Mouse (Mus musculus) CH12.LX (cell line): Measurements from ENCODE around the gene Iqcd. TPM values are rescaled to one million over a fixed set of nuclear protein-coding genes. Genes with fewer than 3 reads are reported as not detected.

Experiments used
- DNase-seq: peaks from one replicate; pipeline ENCODE4 v3.0.0-alpha.2; 2013; ENCODE audit errors: extremely low read depth
- H3K27ac ChIP-seq: 2 replicates; pipeline ENCODE4 v1.5.1; 2012; ENCODE audit warnings: low read depth, mild to moderate bottlenecking, control low read depth, moderate library complexity; ENCODE audit not compliant: insufficient read depth
- H3K27me3 ChIP-seq: replicated peaks from 2 replicates; pipeline ENCODE3; 2012; ENCODE audit warnings: inconsistent platforms
- H3K36me3 ChIP-seq, 2 experiments: replicated peaks in 1 of 2; 2 replicates each; pipeline versions ENCODE3 to v1.6.1; 2012; ENCODE audit warnings: inconsistent platforms in 1 of 2, low read length in 1 of 2, mild to moderate bottlenecking in 1 of 2, mixed read lengths in 1 of 2, moderate library complexity in 1 of 2; ENCODE audit not compliant: control insufficient read depth in 1 of 2, insufficient read depth in 1 of 2
- H3K4me1 ChIP-seq, 2 experiments: 2 replicates each; pipeline ENCODE4 v1.6.1; 2012; ENCODE audit warnings: inconsistent platforms in 1 of 2, moderate library complexity in 1 of 2; ENCODE audit not compliant: insufficient read depth in 2 of 2, control insufficient read depth in 1 of 2
- H3K4me2 ChIP-seq: 2 replicates; pipeline ENCODE4 v1.6.1; 2012; ENCODE audit warnings: low read depth, mild to moderate bottlenecking, control low read depth; ENCODE audit not compliant: poor library complexity, insufficient read depth, severe bottlenecking
- H3K4me3 ChIP-seq, 3 experiments: fragments of 150-350 bp in 1 of 3; sonication (generic) in 1 of 3; replicated peaks in 1 of 3; 2 replicates each; pipeline versions ENCODE3 to v1.5.1; 2011 to 2012; ENCODE audit warnings: low read depth in 2 of 3, low read length in 2 of 3, mild to moderate bottlenecking in 2 of 3, moderate library complexity in 2 of 3, control low read depth in 1 of 3, improper control_type of control experiment in 1 of 3, inconsistent platforms in 1 of 3, mixed read lengths in 1 of 3; ENCODE audit not compliant: poor library complexity in 1 of 3
- H3K79me2 ChIP-seq: replicated peaks from 2 replicates; pipeline ENCODE4 v1.6.1; 2012; ENCODE audit warnings: mild to moderate bottlenecking, moderate library complexity; ENCODE audit not compliant: control insufficient read depth, poor library complexity, insufficient read depth, severe bottlenecking; ENCODE audit errors: extremely low read depth
- H3K9ac ChIP-seq: 2 replicates; pipeline ENCODE4 v1.6.1; 2012; ENCODE audit warnings: low read depth, mild to moderate bottlenecking, control low read depth, moderate library complexity; ENCODE audit not compliant: insufficient read depth
- H3K9me3 ChIP-seq: replicated peaks from 2 replicates; pipeline ENCODE3; 2012; ENCODE audit warnings: low read length, inconsistent platforms, mixed read lengths
- BHLHE40 ChIP-seq: IDR thresholded peaks from 2 replicates; pipeline ENCODE4 v1.6.1; 2011; ENCODE audit warnings: mild to moderate bottlenecking, low read depth, low read length, improper control_type of control experiment
- CHD2 ChIP-seq: IDR thresholded peaks from 2 replicates; pipeline ENCODE4 v1.6.1; 2011; ENCODE audit warnings: low read length, improper control_type of control experiment
- CTCF ChIP-seq, 2 experiments: IDR thresholded peaks in 1 of 2; conservative IDR thresholded peaks in 1 of 2; 2 replicates each; pipeline ENCODE4 v1.5.1; 2011 to 2012; ENCODE audit warnings: low read depth in 2 of 2, low read length in 2 of 2, improper control_type of control experiment in 1 of 2, inconsistent platforms in 1 of 2, mild to moderate bottlenecking in 1 of 2, moderate library complexity in 1 of 2
- ELF1 ChIP-seq: IDR thresholded peaks from 2 replicates; pipeline ENCODE4 v1.6.1; 2014; ENCODE audit warnings: low read depth, mild to moderate bottlenecking, inconsistent platforms, low read length, improper control_type of control experiment
- IRF4 ChIP-seq: IDR thresholded peaks from 2 replicates; pipeline ENCODE4 v1.6.1; 2014; ENCODE audit warnings: low read depth, mild to moderate bottlenecking, inconsistent platforms, low read length, improper control_type of control experiment
- JUND ChIP-seq: conservative IDR thresholded peaks from 2 replicates; pipeline ENCODE4 v1.6.1; 2011; ENCODE audit warnings: low read depth, low read length, improper control_type of control experiment
- MAFK ChIP-seq: IDR thresholded peaks from 2 replicates; pipeline ENCODE4 v1.6.1; 2011; ENCODE audit warnings: low read length, improper control_type of control experiment; ENCODE audit not compliant: insufficient replicate concordance
- MAX ChIP-seq: IDR thresholded peaks from 2 replicates; pipeline ENCODE4 v1.6.1; 2011; ENCODE audit warnings: low read length, improper control_type of control experiment
- MAZ ChIP-seq: IDR thresholded peaks from 2 replicates; pipeline ENCODE4 v1.6.1; 2012; ENCODE audit warnings: low read depth, mild to moderate bottlenecking, inconsistent platforms, low read length, improper control_type of control experiment, moderate library complexity
- MXI1 ChIP-seq: IDR thresholded peaks from 2 replicates; pipeline ENCODE4 v1.6.1; 2011; ENCODE audit warnings: mild to moderate bottlenecking, low read depth, low read length, improper control_type of control experiment
- MYC ChIP-seq: IDR thresholded peaks from 2 replicates; pipeline ENCODE4 v1.6.1; 2011; ENCODE audit warnings: low read depth, mild to moderate bottlenecking, improper control_type of control experiment, low read length
- NELFE ChIP-seq: IDR thresholded peaks from 2 replicates; pipeline ENCODE4 v1.6.1; 2011; ENCODE audit warnings: low read depth, low read length, improper control_type of control experiment
- PAX5 ChIP-seq: IDR thresholded peaks from 2 replicates; pipeline ENCODE4 v1.6.1; 2012; ENCODE audit warnings: low read length, inconsistent platforms, mixed read lengths
- POLR2A ChIP-seq: IDR thresholded peaks from 2 replicates; pipeline ENCODE4 v1.6.1; 2011; ENCODE audit warnings: low read depth, mild to moderate bottlenecking, improper control_type of control experiment, low read length
- POLR2AphosphoS2 ChIP-seq: IDR thresholded peaks from 2 replicates; pipeline ENCODE4 v1.6.1; 2011; ENCODE audit warnings: low read depth, low read length, improper control_type of control experiment
- RCOR1 ChIP-seq: conservative IDR thresholded peaks from 2 replicates; pipeline ENCODE4 v1.6.1; 2012; ENCODE audit warnings: low read depth, mild to moderate bottlenecking, inconsistent platforms, low read length, improper control_type of control experiment
- SIN3A ChIP-seq: IDR thresholded peaks from 2 replicates; pipeline ENCODE4 v1.6.1; 2012; ENCODE audit warnings: low read length, improper control_type of control experiment, inconsistent platforms
- SMC3 ChIP-seq: IDR thresholded peaks from 2 replicates; pipeline ENCODE4 v1.6.1; 2011; ENCODE audit warnings: low read depth, low read length, improper control_type of control experiment
- TCF12 ChIP-seq: IDR thresholded peaks from 2 replicates; pipeline ENCODE4 v1.6.1; 2014; ENCODE audit warnings: low read depth, mild to moderate bottlenecking, inconsistent platforms, low read length, improper control_type of control experiment
- USF1 ChIP-seq: IDR thresholded peaks from 2 replicates; pipeline ENCODE4 v1.6.1; 2014; ENCODE audit warnings: low read depth, mild to moderate bottlenecking, inconsistent platforms, low read length, improper control_type of control experiment
- USF2 ChIP-seq: conservative IDR thresholded peaks from 2 replicates; pipeline ENCODE4 v1.6.1; 2011; ENCODE audit warnings: low read depth, low read length, improper control_type of control experiment
- ZKSCAN1 ChIP-seq: IDR thresholded peaks from 2 replicates; pipeline ENCODE4 v1.6.1; 2012; ENCODE audit warnings: low read depth, inconsistent platforms, low read length, improper control_type of control experiment, borderline replicate concordance
- ZMIZ1 ChIP-seq: IDR thresholded peaks from 2 replicates; pipeline ENCODE4 v1.6.1; 2012; ENCODE audit warnings: low read depth, mild to moderate bottlenecking, inconsistent platforms, low read length, improper control_type of control experiment
- dilution Hi-C: fragments of 300-500 bp; cut with MboI; formaldehyde crosslinking; loops from 2 replicates; pipeline ENCODE4 v1.14.3; 2020; ENCODE audit warnings: low sequenced_read_pairs; ENCODE audit not compliant: extremely low pct_unique_long_range_greater_than_20kb, extremely low pct_ligation_motif_present
- in situ Hi-C: fragments of 300-500 bp; cut with MboI; formaldehyde crosslinking; loops from 3 replicates; pipeline ENCODE4 v1.14.3; 2019; ENCODE audit warnings: low sequenced_read_pairs, low pct_ligation_motif_present, low pct_unique_long_range_greater_than_20kb, mixed read lengths
- polyA plus RNA-seq: library from polyadenylated mRNA; unstranded; fragments of >175 nt; gene quantifications from 2 replicates; pipeline ENCODE4 v1.2.1, GENCODE M21; 2012; ENCODE audit warnings: low read depth; ENCODE audit not compliant: insufficient read length
- total RNA-seq, 2 experiments: library from RNA; depleted of rRNA; stranded (reverse); fragments of 300-350 nt in 1 of 2; fragments of >200 nt in 1 of 2; gene quantifications; 2 replicates each; pipeline ENCODE4 v1.2.3; 2012 to 2014

Gene Iqcd
- total and polyA plus RNA-seq, 3 experiments, result 0.59 to 0.77 TPM; not detected in 1

DNA sequence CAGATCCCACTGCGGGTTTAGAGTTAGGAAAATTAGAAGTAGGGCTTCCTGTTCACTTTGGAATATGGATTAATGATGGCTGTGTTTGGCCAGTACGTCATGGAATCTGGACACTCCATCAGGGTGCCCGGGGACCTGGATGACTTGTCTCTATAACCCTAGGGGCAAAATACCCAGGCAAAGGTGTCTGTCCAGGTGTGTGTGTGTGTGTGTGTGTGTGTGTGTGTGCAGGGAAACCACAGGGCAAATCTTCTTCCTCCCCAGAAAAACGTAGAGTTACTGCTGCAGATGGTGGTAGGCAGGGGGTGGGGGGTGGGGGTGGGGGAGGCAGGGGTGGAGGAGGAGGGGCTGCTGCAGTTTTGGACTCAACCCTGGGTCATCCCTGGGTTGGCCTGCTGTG, 58.5 kb downstream of the Iqcd start:
- H3K9ac ChIP-seq, result no peak overlapping the region
- no peak overlapping the region for H3K4me3 ChIP-seq
- H3K79me2 ChIP-seq, result no peaks in the 10 kb centered on the region
- in situ Hi-C loops (no loop called here), dilution Hi-C loops (no loop called here)
- no peaks in the 10 kb centered on the region for H3K9me3 ChIP-seq
- no peak for DNase-seq
- H3K27me3 ChIP-seq, result no peaks in the 10 kb centered on the region
- peaks cover 27 to 60% of the 10 kb centered on the region in 2 experiments for H3K4me1 ChIP-seq
- no peak overlapping the region for H3K4me2 ChIP-seq
- H3K27ac ChIP-seq, result no peak overlapping the region
- H3K36me3 ChIP-seq, result no peaks in the 10 kb centered on the region
- TF ChIP-seq SMC3 (no peak), SIN3A (no peak), CTCF (conservative IDR thresholded peaks at IDR 0.05 in 1 of 2, IDR thresholded peaks at IDR 0.05 in 1 of 2; ENCODE audit: low read depth in 2 of 2, low read length in 2 of 2) (no peak), JUND (no peak), USF1 (no peak), POLR2A (no peak), TCF12 (0 out of 2 replicates have a peak, but pooled peaks have one; percentile 2)
- TF ChIP-seq, all 38 proteins: peak for 1

DNA sequence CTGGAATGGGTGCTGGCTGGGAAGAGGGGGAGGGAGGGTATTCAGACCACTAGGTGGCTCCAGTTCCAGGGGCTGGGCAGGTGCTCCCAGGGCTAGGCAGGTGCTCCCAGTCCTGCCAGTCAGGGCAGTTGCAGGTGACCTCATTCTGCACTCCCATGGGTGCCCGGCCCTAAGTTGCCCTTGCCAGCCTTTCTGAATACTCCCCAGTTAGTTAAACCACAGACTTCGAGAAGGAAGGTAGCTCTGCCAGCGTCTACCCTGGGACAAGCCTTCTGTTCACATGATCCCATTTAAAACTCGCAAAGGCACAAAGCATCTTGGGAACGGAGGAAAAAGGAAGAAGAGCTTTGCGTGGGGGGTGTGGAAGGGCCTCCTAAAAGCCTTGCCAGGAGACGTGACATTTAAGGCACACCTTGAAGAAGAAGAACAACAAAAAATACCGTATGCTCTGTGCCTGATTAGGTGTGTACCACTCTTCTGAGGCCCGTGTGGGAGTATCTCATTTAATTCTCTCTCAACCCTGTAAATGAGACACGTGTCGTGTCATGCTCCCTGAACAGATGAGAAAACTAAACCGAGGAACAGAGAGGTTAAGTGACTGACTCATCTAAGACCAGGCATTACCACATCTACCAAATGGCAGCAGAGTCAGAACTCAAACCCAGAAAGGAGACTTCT, 59.1 kb downstream of the Iqcd start:
- in situ Hi-C loops, result no loop called here
- no peak overlapping the region for H3K27ac ChIP-seq
- H3K79me2 ChIP-seq, result no peaks in the 10 kb centered on the region
- H3K9ac ChIP-seq, result peak overlapping the region; percentile 65
- no peaks in the 10 kb centered on the region for H3K9me3 ChIP-seq
- dilution Hi-C loops, result no loop called here
- H3K4me3 ChIP-seq, result peak overlapping the region in 2 of 3 experiments; percentile 17 to 47
- TF ChIP-seq ZKSCAN1 (no peak), PAX5 (no peak), MAZ (no peak), ELF1 (0 out of 2 replicates have a peak, but pooled peaks have one; percentile 23), JUND (peak; percentile 39; the same call in 1 of the 2 replicates), SMC3 (no peak), CTCF (conservative IDR thresholded peaks at IDR 0.05 in 1 of 2, IDR thresholded peaks at IDR 0.05 in 1 of 2; ENCODE audit: low read depth in 2 of 2, low read length in 2 of 2) (peak in 1 of 2 experiments; percentile 41; a peak in 2 of 4 replicates), IRF4 (no peak), BHLHE40 (peak; percentile 74), SIN3A (0 out of 2 replicates have a peak, but pooled peaks have one; percentile 52), MAX (peak; percentile 70), POLR2AphosphoS2 (no peak), TCF12 (no peak), NELFE (0 out of 2 replicates have a peak, but pooled peaks have one; percentile 23), USF2 (no peak), MAFK (no peak), ZMIZ1 (no peak), CHD2 (0 out of 2 replicates have a peak, but pooled peaks have one; percentile 27), MXI1 (peak; percentile 79; the same call in 1 of the 2 replicates), MYC (peak; percentile 84), USF1 (peak; percentile 13), RCOR1 (no peak)
- H3K36me3 ChIP-seq, result peaks cover 0 to 5% of the 10 kb centered on the region in 2 experiments
- peaks cover 33 to 66% of the 10 kb centered on the region in 2 experiments for H3K4me1 ChIP-seq
- no peaks in the 10 kb centered on the region for H3K27me3 ChIP-seq
- DNase-seq, result peak; percentile 55
- peak overlapping the region; percentile 82 for H3K4me2 ChIP-seq
